Mouse (Mus musculus): Measurements from ENCODE around the gene Wdr86. TPM values are rescaled to one million over a fixed set of nuclear protein-coding genes. Genes with fewer than 3 reads are reported as not detected.
A peak's percentile ranks its signal among the peaks of the same experiment; 100 is the strongest.
"Not testable (repeated sequence)": the region's sequence is repeated elsewhere in the genome, so short reads cannot be mapped to it uniquely, and the experiment has no call there.

The Wdr86 gene
- total RNA-seq, 2 experiments from 2014 or later, result 1.5 TPM; not detected in 1

- ATAC-seq (replicated peaks; ENCODE audit: poor library complexity, severe bottlenecking), result not testable (repeated sequence)
Observed at GRCm38 (mm10) chr5:24686671-24687420, 43.7 kb downstream of the Wdr86 start.

DNA sequence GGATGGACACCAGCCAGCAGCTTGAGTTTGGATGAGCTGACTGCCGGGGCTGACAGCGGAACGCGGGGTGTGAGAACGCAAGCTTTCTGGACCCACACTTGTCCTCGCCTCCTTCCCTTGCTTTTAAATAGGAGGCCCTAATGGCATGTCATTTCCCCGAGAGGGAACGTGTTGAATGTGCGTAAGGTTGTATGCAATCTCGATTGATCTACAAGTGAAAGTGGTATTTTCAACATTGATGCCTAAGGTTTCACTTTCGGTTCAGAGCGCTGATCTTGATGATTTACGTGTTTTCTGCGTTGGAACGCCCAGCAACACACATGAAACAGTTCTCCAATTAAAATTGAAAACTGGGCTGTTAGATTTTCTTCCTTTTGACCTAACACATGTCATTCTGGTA is 44.4 kb downstream of the Wdr86 start:
- ATAC-seq (replicated peaks; ENCODE audit: poor library complexity, severe bottlenecking), result peak; percentile 4

GRCm38 (mm10) chr5:24685366-24686093 is 45.0 kb downstream of the Wdr86 start, which contains the start of gene Nub1:
Nub1 (plus strand) TSS chr5:24685532.
- ATAC-seq (replicated peaks; ENCODE audit: poor library complexity, severe bottlenecking), result peak; percentile 87

GRCm38 (mm10) chr5:24684578-24685365 is 45.8 kb downstream of the Wdr86 start:
- ATAC-seq (replicated peaks; ENCODE audit: poor library complexity, severe bottlenecking), result peak; percentile 4; the same call in 1 of the 2 replicates

DNA sequence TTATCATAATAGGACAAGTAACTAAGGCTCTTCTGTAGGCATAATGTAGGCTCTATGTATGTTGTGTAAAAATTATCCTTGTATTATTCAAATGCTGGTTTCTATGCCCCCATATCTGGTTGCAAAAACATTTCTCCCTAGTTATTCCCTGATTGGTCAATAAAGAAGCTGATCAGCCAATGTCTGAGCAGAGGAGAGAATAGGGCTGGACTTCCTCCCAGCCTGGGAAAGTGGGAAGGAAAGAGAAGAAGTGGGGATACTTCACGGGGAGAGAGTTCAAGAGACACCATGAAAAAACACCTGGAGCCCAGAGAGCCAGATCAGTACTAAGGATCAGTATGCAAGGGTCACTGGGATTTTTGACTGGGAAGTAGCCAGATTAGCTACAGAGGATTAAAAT is 49.1 kb downstream of the Wdr86 start:
- ATAC-seq (replicated peaks; ENCODE audit: poor library complexity, severe bottlenecking), result no peak

DNA sequence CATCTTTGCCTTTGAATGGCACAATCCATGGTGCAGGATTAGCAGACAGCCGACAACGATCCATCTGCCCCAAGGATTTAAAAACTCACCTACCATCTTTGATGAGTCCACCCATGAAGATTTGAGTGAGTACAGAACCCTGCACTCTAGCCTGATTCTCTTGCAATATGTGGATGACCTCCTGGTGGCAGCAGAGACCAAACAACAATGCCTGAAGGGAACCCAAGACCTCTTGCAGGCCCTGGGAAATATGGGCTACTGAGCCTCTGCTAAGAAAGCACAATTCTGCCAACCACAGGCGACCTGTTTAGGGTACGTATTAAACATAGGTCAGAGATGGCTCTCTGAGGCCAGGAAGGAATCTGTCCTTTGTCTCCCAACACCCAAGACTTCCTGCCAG is 56.3 kb downstream of the Wdr86 start:
- peak; percentile 97 for ATAC-seq (replicated peaks; ENCODE audit: poor library complexity, severe bottlenecking)

Other genes starting within 250 kb of the Wdr86 start
- not detected in 2 replicates for gene Gbx1, start 203.5 kb downstream of the Wdr86 start, total RNA-seq (2014; fragmentation: Nextera tagmentation)
- gene Gbx1, start 203.5 kb downstream of the Wdr86 start, total RNA-seq (2017), result not detected in 2 replicates
- gene Asb10, start 189.7 kb downstream of the Wdr86 start, total RNA-seq (2014; fragmentation: Nextera tagmentation), result not detected in 2 replicates
- not detected in 2 replicates for gene Asb10, start 189.7 kb downstream of the Wdr86 start, total RNA-seq (2017)
- not detected in 2 replicates for gene 4931409K22Rik, start 173.9 kb downstream of the Wdr86 start, total RNA-seq (2014; fragmentation: Nextera tagmentation)
- gene 4931409K22Rik, start 173.9 kb downstream of the Wdr86 start, total RNA-seq (2017), result not detected in 2 replicates
- 51.6 and 74.3 TPM in 2 replicates for gene Abcf2, start 153.3 kb downstream of the Wdr86 start, total RNA-seq (2014; fragmentation: Nextera tagmentation)
- 98.3 and 98.8 TPM in 2 replicates for gene Abcf2, start 153.3 kb downstream of the Wdr86 start, total RNA-seq (2017)
- 17.8 and 17.9 TPM in 2 replicates for gene Chpf2, start 144.0 kb downstream of the Wdr86 start, total RNA-seq (2014; fragmentation: Nextera tagmentation)
- gene Chpf2, start 144.0 kb downstream of the Wdr86 start, total RNA-seq (2017), result 10.4 and 29.2 TPM in 2 replicates
- not detected in 2 replicates for gene Smarcd3, start 106.3 kb downstream of the Wdr86 start, total RNA-seq (2014; fragmentation: Nextera tagmentation)
- gene Smarcd3, start 106.3 kb downstream of the Wdr86 start, total RNA-seq (2017), result 0.05 and 0.34 TPM in 2 replicates
- 28.2 and 30.4 TPM in 2 replicates for gene Nub1, start 45.2 kb downstream of the Wdr86 start, total RNA-seq (2014; fragmentation: Nextera tagmentation)
- 33.1 and 37.6 TPM in 2 replicates for gene Nub1, start 45.2 kb downstream of the Wdr86 start, total RNA-seq (2017)
- not detected in 2 replicates for gene Crygn, start 27.3 kb upstream of the Wdr86 start, total RNA-seq (2014; fragmentation: Nextera tagmentation)
- gene Crygn, start 27.3 kb upstream of the Wdr86 start, total RNA-seq (2017), result not detected in 2 replicates
- gene Rheb, start 111.9 kb upstream of the Wdr86 start, total RNA-seq (2014; fragmentation: Nextera tagmentation), result 71.9 and 104 TPM in 2 replicates
- 67.8 and 78.2 TPM in 2 replicates for gene Rheb, start 111.9 kb upstream of the Wdr86 start, total RNA-seq (2017)

All from granulocyte monocyte progenitor cell, adult 5-6 weeks (primary cell).